Mouse (Mus musculus) limb, embryonic 11.5 days (tissue): Measurements from ENCODE around the gene Atp6v1c2. TPM values are rescaled to one million over a fixed set of nuclear protein-coding genes. Genes with fewer than 3 reads are reported as not detected.

Experiments used
- ATAC-seq: fragments of 200-750 bp; cut with Nextera tagmentation; 2 replicates; pipeline ENCODE4 v1.8.0; 2017; ENCODE audit warnings: low read depth; ENCODE audit not compliant: insufficient number of reproducible peaks, low FRiP score, low TSS enrichment
- DNase-seq: peaks from one replicate; pipeline ENCODE4 v3.0.0-alpha.2; 2015; ENCODE audit warnings: low spot score
- H3K27ac ChIP-seq: fragments of 300-500 bp; sonication (generic); replicated peaks from 2 replicates; pipeline ENCODE4 v1.5.1; 2014; ENCODE audit warnings: low read depth, mild to moderate bottlenecking, low read length
- H3K27me3 ChIP-seq: fragments of 300-500 bp; sonication (generic); 2 replicates; pipeline ENCODE4 v1.6.1; 2014; ENCODE audit warnings: mild to moderate bottlenecking, low read length, mixed read lengths; ENCODE audit not compliant: control insufficient read depth, insufficient read depth
- H3K36me3 ChIP-seq: fragments of 300-500 bp; sonication (generic); 2 replicates; pipeline ENCODE4 v1.6.1; 2014; ENCODE audit warnings: mild to moderate bottlenecking, low read length, moderate library complexity, mixed read lengths; ENCODE audit not compliant: control insufficient read depth, insufficient read depth
- H3K4me1 ChIP-seq: fragments of 300-500 bp; sonication (generic); 2 replicates; pipeline ENCODE4 v1.6.1; 2014; ENCODE audit warnings: low read length, mixed read lengths; ENCODE audit not compliant: control insufficient read depth, insufficient read depth
- H3K4me2 ChIP-seq: fragments of 300-500 bp; sonication (generic); 2 replicates; pipeline ENCODE4 v1.6.1; 2014; ENCODE audit warnings: low read depth, mild to moderate bottlenecking, moderate library complexity; ENCODE audit not compliant: severe bottlenecking
- H3K4me3 ChIP-seq: fragments of 300-500 bp; sonication (generic); 2 replicates; pipeline ENCODE4 v1.5.1; 2014; ENCODE audit warnings: low read depth, low read length
- H3K9ac ChIP-seq: fragments of 300-500 bp; sonication (generic); 2 replicates; pipeline ENCODE4 v1.6.1; 2014; ENCODE audit warnings: mild to moderate bottlenecking, low read length
- H3K9me3 ChIP-seq: fragments of 300-500 bp; sonication (generic); 2 replicates; pipeline ENCODE4 v1.6.1; 2016; ENCODE audit warnings: low read length; ENCODE audit not compliant: control insufficient read depth
- WGBS: fragments of 180-500 bp; shearing (Covaris S2); extraction: QIAGEN DNeasy Blood & Tissue Kit; methylation state at CpG from one replicate; pipeline ENCODE4 v1.1.7; 2014; 5-methylcytosine and 5-hydroxymethylcytosine counted together
- polyA plus RNA-seq: library from polyadenylated mRNA; unstranded; fragments of >200 nt; fragmentation: Nextera tagmentation; extraction: Ambion mirVana; gene quantifications from 2 replicates; pipeline ENCODE4 v1.2.1, GENCODE M21; 2014

Atp6v1c2 gene
- polyA plus RNA-seq, 1 experiment from 2014 or later = 0.23 TPM

GRCm38 (mm10) chr12:17348048-17349036, 19.2 kb upstream of the Atp6v1c2 start, which contains the start of gene Nol10:
Gene Nol10 (plus strand): TSS chr12:17348458.
- H3K27ac ChIP-seq = no peak within 1 kb of the TSS
- no peaks in the 10 kb centered on the region for H3K27me3 ChIP-seq
- ATAC-seq (peak; percentile 91), DNase-seq (peak; percentile 96)
- peaks cover 7% of the 10 kb centered on the region; the same call in 1 of the 2 replicates for H3K4me1 ChIP-seq
- WGBS = under 1% methylated on average over 42 of the region's 42 CpGs
- H3K4me2 ChIP-seq = peak within 1 kb of the TSS; percentile 87
- H3K36me3 ChIP-seq = no peaks in the 10 kb centered on the region
- H3K9me3 ChIP-seq = no peaks in the 10 kb centered on the region
- peak within 1 kb of the TSS; percentile 83 for H3K9ac ChIP-seq
- H3K4me3 ChIP-seq = peak within 1 kb of the TSS; percentile 81

GRCm38 (mm10) chr12:17347327-17348047, 18.3 kb upstream of the Atp6v1c2 start:
- WGBS = 35% methylated on average over 11 of the region's 11 CpGs
- H3K27me3 ChIP-seq = no peaks in the 10 kb centered on the region
- no peaks in the 10 kb centered on the region for H3K9me3 ChIP-seq
- H3K9ac ChIP-seq = peak overlapping the region; percentile 83
- H3K4me1 ChIP-seq = peaks cover 7% of the 10 kb centered on the region; the same call in 1 of the 2 replicates
- DNase-seq = peak; percentile 29
- H3K27ac ChIP-seq = no peak overlapping the region
- H3K4me2 ChIP-seq = peak overlapping the region; percentile 87
- ATAC-seq = 0 out of 2 replicates have a peak, but pooled peaks have one; percentile 44
- H3K36me3 ChIP-seq = no peaks in the 10 kb centered on the region
- H3K4me3 ChIP-seq = peak overlapping the region; percentile 81

DNA sequence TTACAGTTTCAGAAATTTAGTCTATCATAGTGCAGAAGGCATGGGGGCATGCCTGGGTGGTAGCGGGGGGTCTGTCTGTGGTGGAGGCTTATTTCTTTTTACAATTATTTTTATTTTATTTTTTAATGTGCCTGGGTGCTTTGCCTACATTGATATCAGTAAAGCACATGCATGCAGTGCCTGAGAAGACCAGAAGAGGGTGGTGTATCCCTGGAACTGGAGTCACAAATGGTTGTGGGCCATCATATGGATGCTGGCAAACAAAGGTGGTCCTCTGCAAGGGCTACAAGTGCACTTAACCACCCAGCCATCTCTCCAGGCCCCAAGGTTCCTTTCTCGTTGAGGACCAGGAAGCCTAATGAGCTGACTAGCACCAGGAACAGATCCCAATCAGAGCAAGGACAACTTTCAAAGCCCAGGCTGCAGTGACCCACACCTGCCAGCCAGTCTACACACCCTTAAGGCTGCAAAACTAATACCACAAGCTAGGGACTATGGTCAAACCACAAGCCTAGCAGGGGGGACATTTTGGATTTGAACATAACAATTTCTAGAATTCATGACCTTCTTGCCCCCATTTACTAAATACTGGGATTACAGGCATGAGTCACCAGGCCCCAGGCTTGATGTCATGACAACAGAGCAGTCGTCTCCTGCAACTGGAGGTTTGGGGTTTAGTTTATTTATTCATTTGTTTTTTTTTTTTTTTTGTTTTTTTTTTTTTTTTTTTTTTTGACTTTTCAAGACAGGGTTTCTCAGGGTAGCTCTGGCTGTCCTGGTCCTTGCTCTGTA, 10.2 kb upstream of the Atp6v1c2 start:
- 77% methylated on average over 3 of the region's 3 CpGs for WGBS
- H3K4me1 ChIP-seq = no peaks in the 10 kb centered on the region
- H3K9me3 ChIP-seq = no peaks in the 10 kb centered on the region
- H3K4me2 ChIP-seq = no peak overlapping the region
- H3K9ac ChIP-seq = no peak overlapping the region
- peak; percentile 28 for DNase-seq
- H3K4me3 ChIP-seq = no peak overlapping the region
- no peaks in the 10 kb centered on the region for H3K27me3 ChIP-seq
- ATAC-seq = no peak
- H3K27ac ChIP-seq = no peak overlapping the region
- H3K36me3 ChIP-seq = no peaks in the 10 kb centered on the region

DNA sequence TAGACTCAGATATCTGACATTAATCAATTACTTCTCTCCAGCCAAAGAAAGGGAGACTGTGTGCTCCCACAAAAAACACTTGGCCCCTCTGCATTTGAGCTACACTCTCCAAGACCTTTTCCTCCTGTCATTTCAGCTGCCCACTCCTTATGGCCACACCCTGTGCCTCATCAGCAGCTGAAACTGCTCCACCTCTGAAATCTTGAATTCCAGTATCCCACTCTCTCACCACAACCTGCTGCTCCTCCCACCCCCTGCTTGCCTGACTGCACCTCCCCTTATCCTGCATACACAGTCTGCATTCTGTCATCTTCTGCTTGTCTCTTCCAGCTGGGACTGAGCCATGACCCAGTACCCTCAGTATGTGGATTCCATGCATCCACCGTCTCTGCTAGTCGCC, 9.2 kb upstream of the Atp6v1c2 start:
- DNase-seq (no peak), ATAC-seq (no peak)
- 83% methylated on average over 2 of the region's 2 CpGs for WGBS
- Histone ChIP-seq H3K9ac (no peak overlapping the region), H3K4me3 (no peak overlapping the region), H3K4me2 (no peak overlapping the region), H3K27me3 (no peaks in the 10 kb centered on the region), H3K4me1 (no peaks in the 10 kb centered on the region), H3K9me3 (no peaks in the 10 kb centered on the region), H3K27ac (no peak overlapping the region), H3K36me3 (no peaks in the 10 kb centered on the region)

- WGBS = 38% methylated on average over 1 of the region's 1 CpGs
- H3K36me3 ChIP-seq = no peaks in the 10 kb centered on the region
Observed at GRCm38 (mm10) chr12:17333459-17333858, 4.3 kb upstream of the Atp6v1c2 start.

GRCm38 (mm10) chr12:17324549-17325470, 4.3 kb downstream of the Atp6v1c2 start:
- Histone ChIP-seq H3K36me3 (no peaks in the 10 kb centered on the region), H3K27ac (no peak overlapping the region), H3K27me3 (peaks cover 31% of the 10 kb centered on the region), H3K9me3 (no peaks in the 10 kb centered on the region), H3K9ac (peak overlapping the region; percentile 40; the same call in 1 of the 2 replicates), H3K4me1 (peaks cover 4% of the 10 kb centered on the region; the same call in 1 of the 2 replicates), H3K4me3 (peak overlapping the region; percentile 37), H3K4me2 (peak overlapping the region; percentile 76)
- peak; percentile 48 for DNase-seq
- WGBS = 4% methylated on average over 45 of the region's 51 CpGs
- 0 out of 2 replicates have a peak, but pooled peaks have one; percentile 21 for ATAC-seq

More at GRCm38 (mm10) chr12:17333459-17333858, 4.3 kb upstream of the Atp6v1c2 start:
- H3K9ac ChIP-seq = no peak overlapping the region
- H3K4me3 ChIP-seq = no peak overlapping the region
- H3K27ac ChIP-seq = no peak overlapping the region
- H3K9me3 ChIP-seq = no peaks in the 10 kb centered on the region
- H3K4me1 ChIP-seq = no peaks in the 10 kb centered on the region
- no peaks in the 10 kb centered on the region for H3K27me3 ChIP-seq
- ATAC-seq (no peak), DNase-seq (no peak)
- H3K4me2 ChIP-seq = no peak overlapping the region

- WGBS = 82% methylated on average over 3 of the region's 3 CpGs
- Histone ChIP-seq H3K4me1 (no peaks in the 10 kb centered on the region), H3K9me3 (no peaks in the 10 kb centered on the region), H3K9ac (no peak overlapping the region), H3K4me2 (no peak overlapping the region), H3K4me3 (no peak overlapping the region), H3K27me3 (peaks cover 6% of the 10 kb centered on the region), H3K36me3 (no peaks in the 10 kb centered on the region), H3K27ac (no peak overlapping the region)
- ATAC-seq = no peak
- no peak for DNase-seq
Observed at GRCm38 (mm10) chr12:17318453-17318852, 10.7 kb downstream of the Atp6v1c2 start.
